Mouse (Mus musculus) stomach, postnatal 0 days (tissue): ENCODE results near the gene Bach2. TPM values are rescaled to one million over a fixed set of nuclear protein-coding genes. Genes with fewer than 3 reads are reported as not detected.
A peak's percentile ranks its signal among the peaks of the same experiment; 100 is the strongest.

Source experiments
- ATAC-seq: fragments of 200-750 bp; cut with Nextera tagmentation; 2 replicates; pipeline ENCODE4 v1.8.0; 2017; ENCODE audit not compliant: low FRiP score, low TSS enrichment
- DNase-seq: peaks from one replicate; pipeline ENCODE4 v3.0.0-alpha.2; 2016; ENCODE audit warnings: low spot score
- H3K27ac ChIP-seq: fragments of 300-500 bp; sonication (generic); replicated peaks from 2 replicates; pipeline ENCODE4 v1.5.1; 2014; ENCODE audit warnings: mild to moderate bottlenecking, control low read depth
- H3K27me3 ChIP-seq: fragments of 300-500 bp; sonication (generic); 2 replicates; pipeline ENCODE4 v1.6.1; 2014; ENCODE audit warnings: low read length; ENCODE audit not compliant: control insufficient read depth, insufficient read depth
- H3K36me3 ChIP-seq: fragments of 300-500 bp; sonication (generic); 2 replicates; pipeline ENCODE4 v1.6.1; 2014; ENCODE audit warnings: low read length, mixed read lengths; ENCODE audit not compliant: control insufficient read depth, insufficient read depth
- H3K4me1 ChIP-seq: fragments of 300-500 bp; sonication (generic); replicated peaks from 2 replicates; pipeline ENCODE4 v1.6.1; 2014; ENCODE audit warnings: antibody characterized with exemption; ENCODE audit not compliant: control insufficient read depth, insufficient read depth
- H3K4me2 ChIP-seq: fragments of 300-500 bp; sonication (generic); replicated peaks from 2 replicates; pipeline ENCODE4 v1.6.1; 2014; ENCODE audit warnings: low read depth, mild to moderate bottlenecking, control low read depth, moderate library complexity
- H3K4me3 ChIP-seq: fragments of 300-500 bp; sonication (generic); 2 replicates; pipeline ENCODE4 v1.5.1; 2014; ENCODE audit warnings: low read depth, low read length, control low read depth
- H3K9ac ChIP-seq: fragments of 300-500 bp; sonication (generic); 2 replicates; pipeline ENCODE4 v1.6.1; 2014; ENCODE audit warnings: mild to moderate bottlenecking, low read length, control low read depth, mixed read lengths
- H3K9me3 ChIP-seq: fragments of 300-500 bp; sonication (generic); 2 replicates; pipeline ENCODE4 v1.6.1; 2016; ENCODE audit warnings: low read length; ENCODE audit not compliant: control insufficient read depth
- CTCF ChIP-seq: IDR thresholded peaks from 2 replicates; pipeline ENCODE4 v1.5.1; 2016; ENCODE audit warnings: antibody characterized with exemption, low read depth, mild to moderate bottlenecking, moderate library complexity
- EP300 ChIP-seq: optimal IDR thresholded peaks from 2 replicates; pipeline ENCODE3; 2016; ENCODE audit warnings: antibody characterized with exemption
- WGBS: fragments of 180-500 bp; shearing (Covaris S2); extraction: QIAGEN DNeasy Blood & Tissue Kit; methylation state at CpG from one replicate; pipeline ENCODE4 v1.1.7; 2014; 5-methylcytosine and 5-hydroxymethylcytosine counted together
- polyA plus RNA-seq: library from polyadenylated mRNA; unstranded; fragments of >200 nt; fragmentation: Nextera tagmentation; extraction: Ambion mirVana; gene quantifications from 2 replicates; pipeline ENCODE4 v1.2.1, GENCODE M21; 2015

The Bach2 gene
- polyA plus RNA-seq, 1 experiment from 2014 or later = 1.9 TPM

DNA sequence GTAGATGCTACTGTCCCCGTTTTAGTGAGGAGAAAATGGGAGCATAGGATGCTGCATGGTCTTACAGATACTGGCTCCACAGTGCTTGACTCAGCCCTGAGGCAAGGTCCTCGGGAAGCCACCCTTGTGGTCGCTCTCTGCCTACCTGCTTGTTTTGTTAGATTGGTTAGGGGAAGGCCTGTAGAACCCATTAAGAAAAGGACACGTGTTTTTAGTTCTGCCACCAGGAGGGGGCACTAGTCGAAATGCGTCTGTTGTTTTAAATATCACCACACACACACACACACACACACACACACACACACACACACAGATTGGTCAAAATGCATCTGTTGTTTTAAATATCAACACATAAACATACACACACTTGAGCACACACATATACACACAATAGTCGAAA, 103.7 kb downstream of the Bach2 start:
- Histone ChIP-seq H3K4me1 (no peaks in the 10 kb centered on the region), H3K9me3 (no peaks in the 10 kb centered on the region), H3K4me2 (no peak overlapping the region), H3K27me3 (no peaks in the 10 kb centered on the region), H3K4me3 (no peak overlapping the region), H3K9ac (no peak overlapping the region), H3K27ac (no peak overlapping the region), H3K36me3 (no peaks in the 10 kb centered on the region)
- ATAC-seq (no peak), DNase-seq (no peak)
- 70% methylated on average over 7 of the region's 7 CpGs for whole genome bisulfite sequencing
- TF ChIP-seq EP300 (no peak), CTCF (peak; percentile 47)

DNA sequence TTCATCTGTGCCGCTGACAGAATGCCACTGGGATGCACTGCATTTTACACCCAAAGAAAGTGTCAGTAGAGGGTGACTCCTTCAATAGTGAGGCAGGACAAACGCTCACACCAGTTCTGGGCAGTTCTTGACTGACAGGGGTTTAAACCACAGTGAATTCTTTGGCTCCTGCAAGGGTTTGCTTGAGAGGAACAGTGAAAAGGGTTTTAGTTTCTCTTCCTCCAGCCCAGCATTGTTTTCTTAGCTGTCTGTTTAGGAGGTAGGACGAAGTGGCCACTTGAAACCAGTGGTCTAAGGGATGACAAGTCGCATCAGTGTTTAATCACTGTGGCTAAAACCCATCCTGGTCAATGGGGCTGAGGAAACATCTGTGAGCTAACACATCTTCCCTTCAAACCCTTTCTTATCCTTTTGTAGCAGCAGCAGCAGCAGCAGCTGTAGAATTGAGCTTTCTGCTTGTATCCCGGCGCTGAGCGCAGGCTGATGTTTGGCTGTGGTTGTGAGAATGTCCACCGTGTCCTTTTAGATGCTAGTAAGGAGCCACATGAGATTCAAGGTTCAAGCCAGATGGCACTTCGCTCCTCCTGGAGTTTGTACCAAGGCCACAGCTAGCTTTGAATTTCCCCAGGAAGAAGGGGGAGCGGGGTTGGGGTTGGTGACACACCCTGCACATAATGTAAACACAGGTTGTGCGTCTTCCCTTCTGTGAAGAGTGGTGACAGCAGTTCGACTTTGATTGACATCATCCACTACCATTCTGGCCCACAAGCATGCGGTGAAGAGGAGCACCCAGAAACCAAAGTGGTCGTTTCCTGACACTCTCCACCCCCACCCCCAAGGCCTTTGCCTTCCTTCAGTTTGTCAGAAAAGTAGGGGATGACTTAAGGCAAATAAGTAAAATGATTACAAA, 104.9 kb downstream of the Bach2 start:
- Histone ChIP-seq H3K27me3 (no peaks in the 10 kb centered on the region), H3K4me1 (no peaks in the 10 kb centered on the region), H3K9me3 (no peaks in the 10 kb centered on the region), H3K4me2 (no peak overlapping the region), H3K27ac (no peak overlapping the region), H3K4me3 (no peak overlapping the region), H3K36me3 (no peaks in the 10 kb centered on the region), H3K9ac (no peak overlapping the region)
- DNase-seq = no peak
- 56% methylated on average over 14 of the region's 14 CpGs for WGBS
- TF ChIP-seq CTCF = no peak
- TF ChIP-seq EP300 = no peak
- ATAC-seq = no peak

DNA sequence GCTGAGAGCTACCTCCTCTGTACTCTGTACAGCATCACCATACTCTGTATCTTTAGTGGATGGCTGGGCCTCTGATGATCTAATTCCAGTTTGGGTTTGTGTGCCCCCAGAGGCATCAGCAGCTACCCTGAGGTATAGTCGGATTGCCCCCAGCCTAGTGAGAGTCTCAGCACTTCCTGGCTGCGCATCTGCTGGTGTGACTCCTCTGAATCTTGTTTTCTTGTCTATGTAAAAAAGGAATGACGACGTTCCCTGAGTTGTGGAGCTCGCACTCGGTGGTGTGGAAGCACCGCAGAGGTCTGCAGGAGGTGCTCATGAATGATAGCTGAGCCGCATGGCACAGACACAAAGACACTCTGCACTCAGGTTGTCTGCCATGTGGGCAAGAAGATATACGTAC, 105.7 kb downstream of the Bach2 start:
- no peak overlapping the region for H3K4me2 ChIP-seq
- ATAC-seq (no peak), DNase-seq (no peak)
- H3K4me3 ChIP-seq = no peak overlapping the region
- no peak overlapping the region for H3K9ac ChIP-seq
- no peak for TF ChIP-seq EP300
- TF ChIP-seq CTCF = no peak
- H3K36me3 ChIP-seq = no peaks in the 10 kb centered on the region
- no peaks in the 10 kb centered on the region for H3K4me1 ChIP-seq
- H3K9me3 ChIP-seq = no peaks in the 10 kb centered on the region
- H3K27ac ChIP-seq = no peak overlapping the region
- 86% methylated on average over 9 of the region's 9 CpGs for WGBS
- H3K27me3 ChIP-seq = no peaks in the 10 kb centered on the region

DNA sequence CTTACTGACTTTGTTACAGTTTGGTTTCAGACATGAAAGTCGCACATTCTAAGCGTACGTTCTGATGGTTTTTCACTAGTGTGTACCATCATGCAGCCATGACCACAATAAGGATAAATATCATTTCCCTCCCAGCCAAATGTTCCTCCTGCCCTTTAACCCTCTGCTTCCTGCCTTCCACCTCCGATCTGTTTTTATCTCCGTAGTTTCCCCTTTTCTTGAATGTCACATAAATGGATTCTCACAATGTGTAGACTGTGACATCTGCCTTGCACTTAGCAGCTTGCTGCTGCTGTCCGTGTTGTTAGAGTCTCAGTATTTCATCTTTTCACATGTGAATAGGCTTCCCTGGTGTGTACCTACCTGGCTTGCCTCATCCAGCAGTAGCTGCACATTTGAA, 108.6 kb downstream of the Bach2 start:
- H3K27ac ChIP-seq = no peak overlapping the region

GRCm38 (mm10) chr4:32347711-32348110, 109.1 kb downstream of the Bach2 start:
- ATAC-seq = no peak

More for the DNA sequence above, 108.6 kb downstream of the Bach2 start:
- Histone ChIP-seq H3K9me3 (no peaks in the 10 kb centered on the region), H3K4me1 (no peaks in the 10 kb centered on the region), H3K9ac (no peak overlapping the region), H3K27me3 (no peaks in the 10 kb centered on the region), H3K36me3 (no peaks in the 10 kb centered on the region), H3K4me3 (no peak overlapping the region), H3K4me2 (no peak overlapping the region)
- ATAC-seq (no peak), DNase-seq (no peak)
- TF ChIP-seq EP300 (no peak), CTCF (no peak)
- WGBS = 66% methylated on average over 6 of the region's 6 CpGs

GRCm38 (mm10) chr4:32349361-32349760, 110.8 kb downstream of the Bach2 start:
- no peak overlapping the region for H3K4me2 ChIP-seq
- H3K27me3 ChIP-seq = no peaks in the 10 kb centered on the region
- H3K9me3 ChIP-seq = no peaks in the 10 kb centered on the region
- no peak overlapping the region for H3K4me3 ChIP-seq
- H3K4me1 ChIP-seq = peaks cover 4% of the 10 kb centered on the region; the same call in 1 of the 2 replicates
- TF ChIP-seq CTCF (no peak), EP300 (no peak)
- no peak for ATAC-seq
- no peak overlapping the region for H3K27ac ChIP-seq
- 92% methylated on average over 5 of the region's 5 CpGs for WGBS
- no peaks in the 10 kb centered on the region for H3K36me3 ChIP-seq
- no peak overlapping the region for H3K9ac ChIP-seq
- no peak for DNase-seq

More at GRCm38 (mm10) chr4:32347711-32348110, 109.1 kb downstream of the Bach2 start:
- no peak for TF ChIP-seq CTCF
- TF ChIP-seq EP300 = no peak
- Histone ChIP-seq H3K4me2 (no peak overlapping the region), H3K9ac (no peak overlapping the region), H3K27ac (no peak overlapping the region), H3K4me1 (peaks cover 1% of the 10 kb centered on the region; the same call in 1 of the 2 replicates), H3K4me3 (no peak overlapping the region), H3K36me3 (no peaks in the 10 kb centered on the region), H3K9me3 (no peaks in the 10 kb centered on the region), H3K27me3 (no peaks in the 10 kb centered on the region)
- 82% methylated on average over 5 of the region's 5 CpGs for WGBS
- DNase-seq = no peak
